Mouse (Mus musculus) adrenal gland, postnatal 14 days (tissue): ENCODE data around the gene Srgn. TPM values are rescaled to one million over a fixed set of nuclear protein-coding genes. Genes with fewer than 3 reads are reported as not detected.
"Not testable (repeated sequence)": the region's sequence is repeated elsewhere in the genome, so short reads cannot be mapped to it uniquely, and the experiment has no call there.

Experiments used
- DNase-seq: peaks from one replicate; pipeline ENCODE4 v3.0.0; 2021; ENCODE audit warnings: mixed read lengths
- total RNA-seq: library from RNA; stranded (reverse); gene quantifications from 2 replicates; pipeline ENCODE4 v1.2.3, GENCODE M21; 2021

Srgn gene
- total RNA-seq, 1 experiment from 2014 or later = 41.1 TPM

- DNase-seq = no peak
These were observed 4.8 kb downstream of the Srgn start for GRCm38 (mm10) chr10:62522346-62522950.

GRCm38 (mm10) chr10:62521763-62522162 lies 5.5 kb downstream of the Srgn start:
- DNase-seq = no peak

- no peak for DNase-seq
These were observed 6.3 kb downstream of the Srgn start for GRCm38 (mm10) chr10:62520911-62521310.

GRCm38 (mm10) chr10:62517511-62517910 lies 9.7 kb downstream of the Srgn start:
- no peak for DNase-seq

GRCm38 (mm10) chr10:62512855-62513254 lies 14.4 kb downstream of the Srgn start:
- no peak for DNase-seq

GRCm38 (mm10) chr10:62511528-62511927 lies 15.7 kb downstream of the Srgn start:
- DNase-seq = no peak

GRCm38 (mm10) chr10:62509032-62509656 lies 18.1 kb downstream of the Srgn start:
- DNase-seq = peak; percentile 6

- DNase-seq = peak; percentile 48
These were observed 18.8 kb downstream of the Srgn start for GRCm38 (mm10) chr10:62508459-62508858.

- DNase-seq = peak; percentile 64
These were observed 19.5 kb downstream of the Srgn start for GRCm38 (mm10) chr10:62507591-62508308.

GRCm38 (mm10) chr10:62507071-62507470 lies 20.2 kb downstream of the Srgn start:
- no peak for DNase-seq

- peak; percentile 14 for DNase-seq
These were observed 21.2 kb downstream of the Srgn start for GRCm38 (mm10) chr10:62506019-62506556.

GRCm38 (mm10) chr10:62505224-62505983 lies 21.8 kb downstream of the Srgn start:
- no peak for DNase-seq

GRCm38 (mm10) chr10:62503836-62504628 lies 23.2 kb downstream of the Srgn start:
- DNase-seq = no peak

GRCm38 (mm10) chr10:62503353-62503752 lies 23.9 kb downstream of the Srgn start:
- DNase-seq = no peak

- DNase-seq = peak; percentile 8
These were observed 25.3 kb downstream of the Srgn start for GRCm38 (mm10) chr10:62501951-62502350.

- DNase-seq = peak; percentile 5
These were observed 26.2 kb downstream of the Srgn start for GRCm38 (mm10) chr10:62500916-62501615.

- peak; percentile 81 for DNase-seq
These were observed 26.9 kb downstream of the Srgn start for GRCm38 (mm10) chr10:62500088-62500915.

GRCm38 (mm10) chr10:62491681-62492080 lies 35.6 kb downstream of the Srgn start:
- not testable (repeated sequence) for DNase-seq

GRCm38 (mm10) chr10:62488266-62488665 lies 39.0 kb downstream of the Srgn start:
- peak; percentile 60 for DNase-seq
